Mouse (Mus musculus) thymus, postnatal 36 days (tissue): ENCODE data around the gene Runx2.

Source experiments
- DNase-seq, 2 experiments: peaks; one replicate each; pipeline ENCODE4 v3.0.0; 2022; ENCODE audit warnings: mixed read lengths in 2 of 2

Runx2 gene

GRCm38 (mm10) chr17:44570899-44571298 is 243.7 kb downstream of the Runx2 start:
- DNase-seq = no peak

DNA sequence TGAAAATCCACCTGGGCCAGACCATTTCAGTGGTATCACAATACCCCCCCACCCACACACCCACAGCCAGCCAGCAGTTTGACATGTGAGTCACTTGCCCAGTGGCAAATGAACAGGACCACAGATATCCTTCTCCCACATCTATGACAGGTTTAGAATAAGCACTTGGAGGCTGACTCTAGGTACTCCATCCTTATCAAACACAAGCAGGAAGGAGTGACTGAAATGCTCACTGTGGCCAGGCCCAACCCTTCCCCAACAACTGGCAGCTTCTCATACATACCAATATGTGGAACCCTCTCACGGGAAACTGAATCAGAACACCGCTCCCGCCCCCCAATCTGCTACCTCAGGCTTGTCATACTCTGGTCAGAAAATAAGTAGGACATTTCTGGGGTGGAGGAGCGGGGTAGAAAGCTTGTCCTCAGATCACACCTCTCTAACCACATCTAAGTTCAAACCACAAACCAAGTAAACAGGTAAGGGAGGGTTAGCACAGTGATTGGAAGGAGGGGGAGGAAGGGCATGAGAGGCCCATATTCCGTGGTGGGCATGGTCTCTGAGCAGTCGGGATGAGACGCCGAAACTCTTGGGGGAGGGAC is 245.5 kb downstream of the Runx2 start:
- DNase-seq = no peak

GRCm38 (mm10) chr17:44566992-44567391 is 247.6 kb downstream of the Runx2 start:
- DNase-seq = no peak

DNA sequence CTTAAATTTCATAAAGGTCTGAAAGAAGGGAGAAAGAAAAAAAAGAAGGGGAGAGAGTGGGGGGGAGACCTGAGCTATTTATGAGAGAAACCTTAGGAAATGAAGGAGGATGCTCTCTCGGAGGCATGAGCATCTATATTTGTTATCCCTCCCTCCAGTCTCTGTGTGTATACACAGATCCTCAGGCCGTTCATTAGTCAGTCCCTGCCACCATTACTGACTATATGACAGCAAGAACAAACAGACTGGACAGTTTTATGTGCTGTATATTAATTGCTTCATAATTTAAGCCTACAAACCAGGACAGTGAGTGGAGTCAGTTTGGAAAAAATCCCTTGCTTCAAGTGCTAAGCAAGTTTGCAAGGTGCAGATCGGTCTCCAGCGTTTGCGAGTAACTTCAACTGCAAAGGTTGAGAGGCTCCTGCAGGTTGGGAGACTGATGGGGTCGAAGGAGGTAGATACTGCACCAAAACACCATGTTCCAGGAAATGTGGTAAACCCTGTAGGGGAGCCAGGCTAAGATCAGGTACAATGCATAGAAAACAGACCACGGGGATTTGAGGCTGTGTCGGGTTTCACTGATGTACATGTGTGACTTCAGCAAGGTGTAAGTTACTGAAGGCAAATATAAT is 248.6 kb downstream of the Runx2 start:
- no peak for DNase-seq

DNA sequence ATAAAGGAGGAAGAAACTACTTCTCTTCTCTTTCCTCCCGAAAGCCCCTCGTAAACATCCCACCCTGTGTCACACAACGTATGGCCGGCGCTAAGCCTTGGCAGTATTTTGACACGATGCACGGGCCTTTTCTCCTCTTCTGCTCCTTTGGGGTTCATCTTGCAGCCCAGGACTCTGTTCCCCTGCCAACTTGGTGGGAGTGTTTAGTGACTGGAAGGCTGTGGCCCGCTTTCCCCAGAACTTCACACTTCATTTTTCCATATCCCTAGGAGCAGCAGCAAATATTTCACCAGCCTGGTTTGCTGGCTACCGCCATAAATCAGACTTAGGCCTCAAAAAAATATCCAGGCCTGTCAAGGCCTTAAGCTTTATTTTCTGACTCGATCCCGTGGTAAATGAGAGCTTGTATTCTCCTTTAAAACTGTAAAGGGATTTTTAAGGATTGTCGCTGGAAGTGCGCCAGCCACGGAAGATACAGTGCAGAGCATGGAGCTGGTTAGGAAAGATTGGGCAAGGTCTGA is 249.2 kb downstream of the Runx2 start:
- no peak for DNase-seq

DNA sequence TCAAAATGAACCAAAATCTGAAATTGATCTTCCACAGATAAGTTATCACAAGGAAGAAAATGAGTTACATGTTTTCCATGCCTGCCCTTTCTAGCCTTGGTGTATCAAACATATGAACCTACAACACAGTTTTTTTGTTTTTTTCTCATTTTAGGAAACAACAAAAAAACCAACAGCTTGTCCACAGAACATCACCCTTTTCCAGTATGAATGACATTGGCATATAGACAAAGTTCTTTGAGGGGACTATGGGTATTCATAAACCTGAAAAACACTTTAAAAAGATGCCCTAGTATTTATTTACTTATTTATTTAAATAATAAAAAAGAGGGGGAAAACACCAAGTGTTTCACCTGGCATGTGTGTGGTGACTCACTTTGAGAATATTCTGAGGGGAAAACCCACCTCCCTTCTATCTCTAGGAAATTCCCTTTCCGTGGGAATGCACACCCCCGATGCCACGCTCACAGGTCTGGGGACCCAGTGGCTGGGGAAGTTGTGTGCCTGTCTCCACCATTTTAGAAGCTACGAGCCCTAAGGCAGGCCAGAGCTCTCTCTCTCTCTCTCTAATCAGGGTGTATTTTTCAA is 249.9 kb downstream of the Runx2 start:
- no peak for DNase-seq

GRCm38 (mm10) chr17:44560016-44560415 is 254.6 kb downstream of the Runx2 start:
- no peak for DNase-seq

GRCm38 (mm10) chr17:44557199-44558111 is 257.1 kb downstream of the Runx2 start:
- no peak for DNase-seq

DNA sequence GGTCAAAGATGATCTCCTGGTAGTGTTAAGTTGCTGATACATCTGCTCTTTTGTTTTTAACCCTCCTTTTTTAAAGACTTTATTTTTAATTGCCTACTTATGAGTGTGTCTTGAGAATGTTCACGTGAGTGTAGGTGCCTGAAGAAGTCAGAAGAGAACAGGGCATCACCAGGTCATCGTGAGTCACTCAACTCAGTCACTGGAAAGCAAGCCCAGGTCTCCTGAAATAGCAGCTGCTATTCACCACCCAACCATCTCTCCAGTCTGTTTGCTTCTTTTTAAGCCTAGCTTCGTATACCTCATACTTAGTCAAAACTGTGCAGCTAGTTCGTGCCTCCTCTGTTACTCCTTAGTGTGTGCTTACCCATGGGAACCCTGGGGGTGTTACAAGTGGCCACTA is 259.7 kb downstream of the Runx2 start:
- DNase-seq = no peak

GRCm38 (mm10) chr17:44549551-44549950 is 265.0 kb downstream of the Runx2 start:
- no peak for DNase-seq

- no peak for DNase-seq
Measured at GRCm38 (mm10) chr17:44547922-44548321, 266.7 kb downstream of the Runx2 start.

- DNase-seq = no peak
Measured at GRCm38 (mm10) chr17:44546801-44547200, 267.8 kb downstream of the Runx2 start.

- DNase-seq = no peak
Measured at GRCm38 (mm10) chr17:44545141-44545813, 269.3 kb downstream of the Runx2 start.

DNA sequence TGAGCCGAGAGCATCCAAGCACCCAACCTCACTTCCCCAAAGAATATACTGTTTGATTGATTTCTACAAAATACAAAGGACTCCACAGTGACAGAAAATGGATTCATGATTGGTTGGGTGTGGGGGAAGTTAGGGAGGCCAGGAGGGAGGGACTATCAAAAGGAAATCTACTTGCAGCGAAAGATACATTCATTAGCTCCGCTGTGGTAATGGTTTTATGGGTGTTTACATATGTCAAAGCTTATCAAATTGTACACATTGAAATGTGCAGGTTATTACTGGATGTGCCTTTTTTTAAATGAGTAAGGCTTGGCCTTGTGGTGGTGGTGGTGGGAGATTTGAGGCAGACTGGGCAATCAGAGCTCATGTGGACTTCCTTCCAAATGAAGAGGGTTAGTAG is 271.9 kb downstream of the Runx2 start:
- DNase-seq = no peak

GRCm38 (mm10) chr17:44540699-44541098 is 273.9 kb downstream of the Runx2 start:
- DNase-seq = no peak

GRCm38 (mm10) chr17:44538921-44539320 is 275.7 kb downstream of the Runx2 start:
- DNase-seq = no peak

DNA sequence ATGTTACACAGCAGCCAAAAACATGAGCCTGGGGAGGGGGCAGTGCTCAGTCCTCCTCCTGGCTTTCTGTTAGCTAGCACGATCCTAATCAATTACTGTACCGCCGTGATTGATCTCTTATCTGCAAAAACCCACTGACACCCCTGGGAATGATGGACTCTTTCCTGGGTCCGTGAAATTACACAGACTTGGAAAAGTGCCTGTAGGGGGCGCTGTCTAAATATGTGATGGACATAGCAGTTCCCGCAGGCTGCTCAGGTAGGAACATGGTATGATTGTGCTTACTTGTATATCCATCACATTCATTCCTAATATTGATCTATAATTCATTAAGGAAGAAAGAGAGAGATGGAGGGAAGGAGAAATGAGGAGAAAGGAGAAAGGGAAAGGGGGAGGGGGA is 284.6 kb downstream of the Runx2 start:
- DNase-seq = peak; percentile 42 to 46

DNA sequence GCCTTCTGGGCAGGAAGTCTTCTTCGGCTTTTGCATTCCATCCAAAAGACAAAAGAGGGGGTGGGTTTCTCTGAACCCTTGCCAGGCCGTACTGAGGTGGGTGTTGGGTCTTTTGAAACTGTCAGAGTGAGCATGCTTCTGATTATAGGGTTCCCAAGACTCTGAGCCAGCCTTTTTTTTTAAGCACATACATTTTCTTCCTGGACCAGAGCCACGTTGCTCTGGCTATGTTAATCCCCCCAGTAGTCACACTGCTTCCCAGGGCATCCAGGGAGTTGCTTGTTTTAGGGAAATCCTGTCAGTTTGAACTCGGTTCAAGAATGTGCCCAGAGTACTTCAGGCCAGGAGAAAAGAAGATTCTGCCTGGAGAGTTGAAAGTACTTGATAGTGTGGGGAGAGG is 286.0 kb downstream of the Runx2 start:
- no peak for DNase-seq

- DNase-seq = no peak
Measured at GRCm38 (mm10) chr17:44524146-44524545, 290.5 kb downstream of the Runx2 start.

GRCm38 (mm10) chr17:44522906-44523305 is 291.7 kb downstream of the Runx2 start:
- DNase-seq = no peak

GRCm38 (mm10) chr17:44520122-44521075 is 294.2 kb downstream of the Runx2 start:
- no peak for DNase-seq
